Mouse (Mus musculus) left cerebral cortex, postnatal 14 days (tissue): Measurements from ENCODE around the gene Mogat1. TPM values are rescaled to one million over a fixed set of nuclear protein-coding genes. Genes with fewer than 3 reads are reported as not detected.
A peak's percentile ranks its signal among the peaks of the same experiment; 100 is the strongest.
"Not testable (repeated sequence)": the region's sequence is repeated elsewhere in the genome, so short reads cannot be mapped to it uniquely, and the experiment has no call there.

Source experiments
- DNase-seq, 2 experiments: peaks; one replicate each; pipeline ENCODE4 v3.0.0; 2021 to 2022; ENCODE audit warnings: low spot score in 2 of 2, mixed read lengths in 1 of 2
- intact Hi-C: fragments of 180-260 bp; cut with DNase I; formaldehyde crosslinking; loops from one replicate; pipeline ENCODE4 v1.15.1; 2025
- total RNA-seq, 2 experiments: library from RNA; stranded (reverse); gene quantifications; 2 replicates each; pipeline ENCODE4 v1.2.3; 2021

Gene Mogat1
- total RNA-seq, 2 experiments from 2014 or later: not detected

DNA sequence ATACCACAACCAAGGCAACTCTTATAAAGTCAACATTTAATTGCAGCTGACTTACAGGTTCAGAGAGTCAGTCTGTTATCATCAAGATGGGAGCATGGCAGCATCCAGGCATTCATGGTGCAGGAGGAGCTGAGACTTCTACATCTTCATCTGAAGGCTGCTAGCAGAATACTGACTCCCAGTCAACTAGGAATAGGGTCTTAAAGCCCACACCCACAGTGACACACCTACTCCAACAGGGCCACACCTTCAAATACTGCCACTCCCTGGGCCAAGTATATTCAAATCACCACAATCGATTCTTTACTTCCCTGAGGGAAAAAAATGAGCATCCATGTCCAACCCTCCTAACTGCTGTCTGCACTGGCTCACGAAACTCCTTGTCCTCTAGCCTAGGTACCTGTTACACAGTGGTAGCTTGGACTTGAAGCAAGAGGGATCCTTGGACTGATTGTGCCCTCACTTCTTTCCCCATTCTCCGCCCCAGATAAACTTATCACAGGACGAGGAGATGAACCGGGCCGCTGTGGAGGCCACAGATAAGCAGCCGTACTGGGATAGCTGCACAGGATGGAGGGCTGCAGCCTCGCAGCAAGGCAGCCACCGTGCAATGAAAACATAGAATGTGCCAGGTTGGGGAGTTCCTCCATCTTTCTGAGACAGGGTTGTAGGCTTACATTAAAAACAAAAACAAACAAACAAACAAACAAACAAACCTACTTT lies 23.8 kb downstream of the Mogat1 start:
- DNase-seq: no peak
- intact Hi-C loops: loop anchor here (5.0 kb wide), 3 partner anchors 58 to 153 kb away; partner anchors contain the start of genes Acsl3 and Utp14b

DNA sequence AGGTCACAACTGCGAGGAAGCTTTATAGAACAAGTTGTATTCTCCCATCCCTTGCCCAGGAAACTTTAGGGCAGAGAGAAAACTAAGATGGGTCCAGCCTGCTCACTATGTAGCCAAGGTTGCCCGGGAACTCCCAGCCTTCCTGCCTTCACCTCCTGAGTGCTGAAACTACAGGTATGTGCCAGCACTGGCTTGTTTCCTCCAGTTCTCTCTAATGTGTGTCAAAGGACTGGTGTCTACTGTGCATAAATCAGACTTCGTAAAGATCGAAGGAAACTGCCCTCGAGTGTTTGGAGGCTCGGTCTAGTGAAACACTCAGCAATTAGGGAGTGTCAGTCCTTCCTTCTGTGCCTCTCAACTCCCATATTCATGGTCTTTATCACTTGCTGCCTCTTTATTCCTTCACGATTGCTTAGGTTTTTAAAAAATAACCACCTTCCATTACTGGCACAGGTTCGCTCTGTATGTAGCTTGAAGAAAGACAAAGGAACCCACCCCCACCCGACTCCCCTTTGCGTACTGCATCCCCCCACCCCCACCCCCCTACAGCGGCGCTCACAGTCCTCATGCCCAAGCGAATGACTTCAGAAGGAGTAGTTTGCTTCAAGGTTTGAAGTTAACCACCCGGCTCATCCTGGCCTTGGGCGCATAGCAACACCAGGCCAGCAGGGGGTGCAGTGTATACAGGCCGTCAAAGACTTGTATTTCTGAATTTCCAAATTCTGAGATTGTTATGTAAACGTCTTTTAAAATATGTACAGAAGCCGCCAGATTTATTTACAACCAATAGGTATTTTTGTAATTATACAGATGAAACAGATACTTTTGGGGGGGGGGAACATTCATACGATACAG lies 25.7 kb downstream of the Mogat1 start:
- peak; percentile 83 to 90 for DNase-seq
- intact Hi-C loops: loop anchor here (5.0 kb wide), 2 partner anchors 56 to 121 kb away; partner anchors contain the start of genes Acsl3 and Utp14b

GRCm38 (mm10) chr1:78537494-78538010 lies 26.8 kb downstream of the Mogat1 start:
- DNase-seq: peak; percentile 78 to 87
- intact Hi-C loops: loop anchor here (5.0 kb wide), 2 partner anchors 55 to 120 kb away; partner anchors contain the start of genes Acsl3 and Utp14b

DNA sequence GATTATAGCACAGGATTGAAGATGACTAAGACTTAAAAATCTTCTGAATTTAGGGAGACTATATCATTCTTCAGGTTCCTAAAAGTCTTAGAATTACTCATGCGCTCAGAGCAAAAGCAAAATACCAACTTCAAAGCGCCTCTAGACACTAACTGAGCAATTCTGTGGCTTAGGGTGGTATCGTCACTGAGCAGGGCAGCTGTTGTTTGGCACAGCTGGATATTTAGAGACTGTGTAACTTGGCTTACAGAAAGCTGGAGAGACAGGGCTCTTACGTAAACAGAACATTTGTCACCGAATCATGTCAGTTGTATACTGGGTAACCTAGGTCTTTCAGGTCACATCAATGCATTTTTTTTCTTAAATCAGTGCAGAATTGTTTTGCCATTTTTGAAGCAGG lies 27.6 kb downstream of the Mogat1 start:
- DNase-seq: no peak
- intact Hi-C loops: loop anchor here (5.0 kb wide), 2 partner anchors 54 to 119 kb away; partner anchors contain the start of genes Acsl3 and Utp14b

DNA sequence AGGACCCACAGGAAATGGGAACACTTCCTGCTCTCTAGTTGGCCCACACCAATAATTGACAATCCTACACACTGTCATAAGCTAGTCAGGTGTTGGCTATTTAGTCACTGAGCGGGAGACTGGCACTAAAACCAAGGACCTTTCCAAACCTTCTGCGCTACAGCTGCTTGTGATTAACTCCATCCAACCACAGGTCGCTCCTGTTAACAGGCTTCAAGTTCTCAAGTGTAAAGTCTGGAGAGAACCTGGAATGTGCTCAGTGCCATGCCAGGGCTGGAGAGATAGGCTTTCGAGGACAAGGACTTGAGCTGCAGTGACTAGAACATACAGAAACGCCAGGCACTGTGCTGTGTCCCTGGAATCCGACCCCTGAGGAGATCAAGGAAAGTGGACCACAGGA lies 28.4 kb downstream of the Mogat1 start:
- DNase-seq: no peak
- intact Hi-C loops: loop anchor here (5.0 kb wide), 2 partner anchors 53 to 118 kb away; partner anchors contain the start of genes Acsl3 and Utp14b

DNA sequence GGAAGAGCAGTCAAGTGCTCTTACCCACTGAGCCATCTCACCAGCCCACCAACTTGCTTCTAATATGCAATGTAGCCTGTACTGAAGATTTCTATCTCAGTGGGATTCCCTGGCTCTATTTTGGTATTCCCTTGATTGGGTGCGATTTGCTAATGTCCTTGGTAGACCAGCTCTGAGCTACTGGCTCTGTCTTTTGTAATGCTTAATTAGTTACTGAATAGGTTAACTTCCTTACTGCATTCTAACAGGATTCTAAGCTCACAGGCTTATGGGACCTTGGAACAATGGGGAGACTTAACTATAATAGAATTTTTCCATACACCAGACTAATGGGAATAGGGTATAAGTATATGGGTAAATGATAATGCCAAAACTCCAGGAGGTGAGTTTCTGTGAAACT lies 32.8 kb downstream of the Mogat1 start:
- DNase-seq, intact Hi-C loops: not testable (repeated sequence)

DNA sequence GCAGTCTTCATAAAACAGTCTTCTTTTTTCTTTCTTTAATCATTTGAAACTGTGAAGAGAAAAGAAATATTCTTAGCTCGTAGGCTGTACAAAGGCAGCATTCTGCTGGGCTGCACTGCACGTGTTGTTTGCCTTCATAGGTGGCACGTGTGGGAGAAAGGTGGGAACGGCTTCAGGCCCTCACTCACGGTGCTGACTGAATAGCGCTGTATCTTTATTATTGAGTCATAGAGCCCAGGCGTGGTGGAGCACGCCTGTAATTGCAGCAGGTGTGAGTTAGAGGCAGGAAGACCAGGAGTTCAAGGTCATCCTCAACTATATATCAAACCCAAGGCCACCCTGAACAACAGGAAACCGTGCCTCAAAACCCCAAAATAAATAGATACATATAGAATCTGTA lies 35.5 kb downstream of the Mogat1 start:
- intact Hi-C loops: no loop called here

GRCm38 (mm10) chr1:78548961-78549360 lies 38.2 kb downstream of the Mogat1 start:
- intact Hi-C loops: no loop called here
- DNase-seq: no peak

More for the DNA sequence above, 35.5 kb downstream of the Mogat1 start:
- no peak for DNase-seq

DNA sequence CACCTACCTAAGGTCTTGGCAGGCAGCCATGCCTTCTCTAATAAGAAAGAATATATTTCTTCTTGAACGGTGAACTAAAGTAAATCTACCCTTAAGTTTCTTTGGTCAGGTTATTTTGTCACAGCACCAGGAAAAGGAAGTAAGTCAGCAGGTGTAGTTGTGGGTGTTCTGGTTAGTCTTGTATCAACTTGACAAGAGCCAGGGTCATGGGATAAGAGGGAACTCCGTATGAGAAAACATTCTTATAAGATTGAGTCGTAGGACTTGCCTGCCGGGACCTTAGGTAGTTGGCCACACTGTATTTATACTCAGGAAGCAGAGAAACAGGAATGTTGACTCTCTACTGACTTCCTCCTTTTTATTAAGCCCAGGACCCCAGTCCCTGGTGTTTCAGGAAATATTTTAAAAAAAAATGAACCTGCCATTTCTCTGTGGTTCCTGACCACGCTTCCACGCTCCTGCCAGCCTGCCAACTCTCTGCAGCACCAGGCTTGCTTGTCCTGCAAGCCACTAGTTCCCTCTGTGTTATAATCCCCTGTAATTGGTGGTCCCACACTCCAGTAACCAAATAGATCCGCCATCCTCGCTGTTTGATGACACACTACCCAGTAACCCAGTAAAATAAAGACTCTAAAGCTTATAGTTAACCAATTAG lies 43.3 kb downstream of the Mogat1 start:
- no peak for DNase-seq
- intact Hi-C loops: no loop called here

- intact Hi-C loops: no loop called here
- no peak for DNase-seq
Observed at GRCm38 (mm10) chr1:78566963-78567362, 56.2 kb downstream of the Mogat1 start.

DNA sequence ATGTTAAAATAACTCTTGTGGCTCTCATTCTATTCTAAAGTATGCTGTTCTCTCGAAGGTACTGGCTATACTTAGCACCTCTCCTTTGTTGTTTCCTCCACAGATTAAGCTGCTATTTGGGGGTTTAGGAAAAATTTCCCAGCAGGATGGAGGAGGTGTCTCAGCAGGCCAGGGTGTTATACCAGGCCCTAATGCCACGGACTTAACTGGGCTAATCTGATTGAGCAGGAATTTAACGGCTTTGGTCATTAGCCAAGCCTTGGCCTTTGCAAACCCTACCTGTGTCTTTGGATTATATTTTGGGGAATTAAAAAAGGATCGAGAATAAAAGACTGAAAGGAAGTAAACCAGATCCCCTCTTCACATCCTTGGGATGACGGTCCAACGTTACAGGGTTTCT lies 56.6 kb downstream of the Mogat1 start:
- intact Hi-C loops: no loop called here
- no peak for DNase-seq

DNA sequence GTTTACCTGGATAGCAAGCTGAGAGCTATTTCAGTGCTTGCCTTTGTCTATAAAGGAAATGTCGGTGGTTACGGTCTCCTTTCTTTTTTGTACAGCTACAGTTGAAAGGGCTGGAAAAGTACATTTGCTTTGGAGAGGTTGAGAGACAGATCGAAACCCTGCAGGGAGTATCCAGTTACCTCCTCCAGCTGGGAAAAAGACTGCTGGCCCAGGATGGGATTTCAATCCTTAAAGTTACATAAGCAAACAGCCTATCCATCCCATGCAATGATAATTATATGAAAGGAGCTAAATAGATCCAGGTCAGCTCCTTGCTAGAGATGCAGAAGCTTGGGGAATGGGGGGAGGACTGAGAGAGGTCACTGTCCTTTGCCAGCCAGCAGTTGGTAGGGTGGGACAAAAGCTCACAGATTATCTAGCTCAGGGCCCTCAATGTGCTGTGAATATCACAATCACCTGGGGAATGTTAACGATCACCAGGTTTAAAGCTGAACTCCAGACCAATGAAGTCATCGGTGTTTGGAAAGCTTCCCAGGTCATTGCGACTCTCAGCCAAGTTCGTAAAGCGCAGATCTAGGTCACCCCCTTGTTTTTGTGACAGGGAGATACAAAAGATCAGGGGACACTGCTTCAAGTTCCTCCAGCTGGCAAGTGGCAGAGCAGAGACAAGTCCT lies 57.2 kb downstream of the Mogat1 start:
- intact Hi-C loops: no loop called here
- DNase-seq: peak; percentile 17 to 28

DNA sequence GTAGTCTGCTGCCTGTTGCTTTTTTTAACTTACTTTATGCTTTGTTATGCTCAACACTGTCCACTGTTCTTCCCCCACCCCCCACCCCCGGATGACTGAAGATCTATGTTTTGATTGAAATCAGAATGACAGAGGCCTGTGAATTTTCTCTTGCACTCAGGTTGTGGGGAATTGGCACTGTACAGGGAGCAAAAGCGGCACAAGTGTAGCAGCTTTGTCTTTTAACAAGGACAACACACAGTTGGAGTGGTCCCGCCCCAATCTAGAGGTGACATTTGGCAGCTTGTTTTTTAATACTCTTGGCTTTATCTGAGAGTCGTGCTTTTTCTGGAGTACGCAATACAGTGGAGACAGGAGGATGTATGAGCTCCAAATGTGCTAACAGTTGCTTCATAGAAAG lies 58.8 kb downstream of the Mogat1 start:
- DNase-seq: no peak
- intact Hi-C loops: no loop called here

DNA sequence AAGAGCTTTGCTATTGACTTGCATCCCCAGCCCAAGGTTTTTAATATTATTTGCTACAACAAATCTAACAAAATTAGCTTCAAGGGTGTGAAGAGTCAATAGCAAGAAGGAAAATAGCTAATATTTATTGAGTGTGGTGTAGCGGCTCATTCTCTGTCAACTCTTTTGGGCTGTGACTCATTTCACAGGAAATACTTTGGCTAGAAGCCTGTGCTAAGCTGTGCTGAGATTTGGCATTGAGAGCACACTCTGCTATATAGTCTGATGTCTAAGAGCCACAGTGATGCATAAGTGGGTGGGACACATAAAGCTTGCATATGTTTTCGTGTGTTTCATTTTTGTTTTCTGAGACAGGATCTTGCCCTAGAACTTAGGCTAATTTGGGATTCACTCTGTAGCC lies 74.3 kb downstream of the Mogat1 start:
- intact Hi-C loops: no loop called here
- peak in 1 of 2 experiments; percentile 64 for DNase-seq

DNA sequence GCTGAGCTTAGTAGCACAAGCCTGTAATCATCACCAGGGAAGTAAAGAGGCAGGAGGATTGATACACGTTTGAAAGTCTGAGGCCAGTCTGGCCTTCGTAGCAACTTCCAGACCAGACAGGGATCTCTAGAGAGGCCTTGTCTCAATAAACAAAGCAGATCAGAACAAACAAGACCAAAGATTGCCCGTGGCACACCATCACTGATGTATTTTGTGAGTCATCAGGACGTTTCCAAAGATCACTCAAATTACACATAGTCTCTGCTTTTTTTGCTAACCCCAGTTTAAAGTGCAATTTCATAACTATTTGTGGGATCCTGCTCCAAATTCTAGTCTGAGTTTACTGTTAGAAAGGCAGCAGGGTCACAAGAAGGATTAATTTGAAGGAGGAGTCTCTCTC lies 76.2 kb downstream of the Mogat1 start:
- no peak for DNase-seq
- intact Hi-C loops: no loop called here
